Mouse (Mus musculus): ENCODE measurements around the gene D3Ertd254e.

GRCm38 (mm10) chr3:36210939-36211338 lies 60.1 kb downstream of the D3Ertd254e start:
- TF ChIP-seq CTCF (IDR thresholded peaks at IDR 0.05) (no peak), EP300 (IDR thresholded peaks at IDR 0.05) (no peak)

Data from lung, postnatal 0 days (tissue).